Comparison of ENCODE assay signal across 24 mouse cellular contexts in genomic region chr15:47196084-47196483, GRCm38 (mm10).
DNase-seq lines count a peak whose midpoint lies in the region; ATAC-seq and TF ChIP-seq lines count a peak whose summit lies in the region.
"Had no signal": no experiment of that assay in that cellular context is flagged by ENCODE, and none has a peak within 500 bp of the region (broad histone marks: within the 10 kb centered on the region; RNA-seq: fewer than 3 reads in every experiment).

No protein-coding gene starts in this region.

- H3K27me3 ChIP-seq in kidney, embryonic 14.5 days (ENCODE audit: control insufficient read depth, insufficient read depth, low read length): no peaks in the 10 kb centered on the region
- H3K27me3 ChIP-seq: CH12.LX; embryonic facial prominence, embryonic 12.5 days; forebrain, embryonic 13.5 days; forebrain, embryonic 15.5 days had no signal

- no peak overlapping the region for H3K4me3 ChIP-seq in ES-E14 (ENCODE audit: insufficient read depth in 1 of 2, low read depth in 1 of 2, low read length in 2 of 2, poor library complexity in 1 of 2, severe bottlenecking in 1 of 2)
- no peak overlapping the region for H3K4me3 ChIP-seq in kidney, embryonic 14.5 days (ENCODE audit: low read length)
- H3K4me3 ChIP-seq: embryonic facial prominence, embryonic 10.5 days; embryonic facial prominence, embryonic 12.5 days; forebrain, embryonic 13.5 days; forebrain, embryonic 15.5 days had no signal

- ATAC-seq in kidney, embryonic 14.5 days (ENCODE audit: low FRiP score, low TSS enrichment): no peak
- ATAC-seq: activated CD4-positive, CD25-positive, alpha-beta regulatory T cell, adult 4 months; CD4-positive, CD25-positive, alpha-beta regulatory T cell, adult 4 months; forebrain, embryonic 13.5 days; forebrain, embryonic 15.5 days; forebrain, postnatal 0 days had no signal

- no peaks in the 10 kb centered on the region; the same call in 1 of the 2 replicates for H3K9me3 ChIP-seq in ES-E14 (ENCODE audit: control insufficient read depth, insufficient read depth, low read depth, low read length)
- no peaks in the 10 kb centered on the region for H3K9me3 ChIP-seq in kidney, embryonic 14.5 days (ENCODE audit: control insufficient read depth, low read length)
- H3K9me3 ChIP-seq: embryonic facial prominence, embryonic 10.5 days; embryonic facial prominence, embryonic 12.5 days; forebrain, embryonic 13.5 days; forebrain, embryonic 15.5 days had no signal

- in situ Hi-C loops in ES-E14 (cut with MboI; ENCODE audit: low sequenced_read_pairs in 2 of 2, unreplicated experiment in 2 of 2): no loop called here

- 91% methylated on average over 4 of the region's 4 CpGs for WGBS in kidney, embryonic 14.5 days

- H3K27ac ChIP-seq in ES-E14 (ENCODE audit: insufficient read depth, low read depth, low read length, poor library complexity, severe bottlenecking): peak overlapping the region; percentile 91
- H3K27ac ChIP-seq in kidney, embryonic 14.5 days (ENCODE audit: low read depth, low read length): no peak overlapping the region
- H3K27ac ChIP-seq: embryonic facial prominence, embryonic 10.5 days; embryonic facial prominence, embryonic 12.5 days; forebrain, embryonic 13.5 days; forebrain, embryonic 15.5 days had no signal

- H3K36me3 ChIP-seq in ES-E14 (ENCODE audit: control insufficient read depth, insufficient read depth, low read length, poor library complexity, severe bottlenecking): no peaks in the 10 kb centered on the region
- no peaks in the 10 kb centered on the region for H3K36me3 ChIP-seq in kidney, embryonic 14.5 days (ENCODE audit: control insufficient read depth, insufficient read depth, low read length)
- H3K36me3 ChIP-seq: embryonic facial prominence, embryonic 10.5 days; embryonic facial prominence, embryonic 12.5 days; forebrain, embryonic 15.5 days had no signal

- no peak overlapping the region for H3K4me2 ChIP-seq in kidney, embryonic 14.5 days (replicated peaks; ENCODE audit: low read depth, low read length)
- H3K4me2 ChIP-seq: embryonic facial prominence, embryonic 12.5 days; forebrain, embryonic 13.5 days; forebrain, embryonic 15.5 days had no signal

- no peak overlapping the region for H3K9ac ChIP-seq in ES-E14 (ENCODE audit: insufficient read depth, low read depth, low read length, poor library complexity, severe bottlenecking)
- H3K9ac ChIP-seq in kidney, embryonic 14.5 days (ENCODE audit: low read depth, low read length): no peak overlapping the region
- H3K9ac ChIP-seq: embryonic facial prominence, embryonic 12.5 days; forebrain, embryonic 13.5 days; forebrain, embryonic 15.5 days; forebrain, postnatal 0 days had no signal

- peak; percentile 78 for DNase-seq in heart, adult 11 months
- DNase-seq in heart, adult 8-10 months (ENCODE audit: low spot score): no peak
- DNase-seq in ES-E14 (ENCODE audit: low read depth, low spot score) (peak; percentile 58), WW6 (ENCODE audit: low read depth, low spot score) (peak; percentile 31)
- no peak for DNase-seq in retina, postnatal 1 day
- no peak for DNase-seq in lung, postnatal 14 days
- DNase-seq: adrenal gland, adult 8-10 months; adrenal gland, postnatal 14 days; adrenal gland, postnatal 36 days; B cell, adult 2 months; cerebellum, adult 11-12 months; cerebellum, adult 2 months; cerebellum, adult 9-10 months; cerebellum, postnatal 10 days; cerebellum, postnatal 25 days; forebrain, postnatal 0 days had no signal

- no peaks in the 10 kb centered on the region for H3K4me1 ChIP-seq in ES-E14 (ENCODE audit: control insufficient read depth in 2 of 2, insufficient read depth in 2 of 2, low read length in 2 of 2, poor library complexity in 1 of 2)
- H3K4me1 ChIP-seq in kidney, embryonic 14.5 days (ENCODE audit: control insufficient read depth, insufficient read depth, low read length): no peaks in the 10 kb centered on the region
- H3K4me1 ChIP-seq: embryonic facial prominence, embryonic 10.5 days; embryonic facial prominence, embryonic 12.5 days; forebrain, embryonic 13.5 days; forebrain, embryonic 15.5 days had no signal

TF ChIP-seq in ES-E14, 5 proteins besides CTCF, POLR2A, EP300 and RAD21:
- TF ChIP-seq CHD2 (IDR thresholded peaks at IDR 0.05; ENCODE audit: low read depth, low read length) (no peak), MAFK (IDR thresholded peaks at IDR 0.05; ENCODE audit: insufficient read depth, low read depth, low read length) (no peak), ZC3H11A (IDR thresholded peaks at IDR 0.05; ENCODE audit: borderline replicate concordance, low read depth, low read length) (no peak), ZNF384 (IDR thresholded peaks at IDR 0.05; ENCODE audit: low read depth, low read length) (no peak), HCFC1 (IDR thresholded peaks at IDR 0.05; ENCODE audit: borderline replicate concordance, insufficient read depth, low read length) (no peak)

Comparison
In these comparisons a context has a peak if more than half of its experiments do, and no peak if none do; other contexts are left out.
1. DNase-seq: peak in heart, adult 11 months (single experiment), ES-E14 (single experiment) and WW6 (single experiment); none in heart, adult 8-10 months (single experiment), retina, postnatal 1 day (single experiment) and lung, postnatal 14 days (single experiment).